Mouse (Mus musculus): Measurements from ENCODE around the gene Tshb.

The Tshb gene

DNA sequence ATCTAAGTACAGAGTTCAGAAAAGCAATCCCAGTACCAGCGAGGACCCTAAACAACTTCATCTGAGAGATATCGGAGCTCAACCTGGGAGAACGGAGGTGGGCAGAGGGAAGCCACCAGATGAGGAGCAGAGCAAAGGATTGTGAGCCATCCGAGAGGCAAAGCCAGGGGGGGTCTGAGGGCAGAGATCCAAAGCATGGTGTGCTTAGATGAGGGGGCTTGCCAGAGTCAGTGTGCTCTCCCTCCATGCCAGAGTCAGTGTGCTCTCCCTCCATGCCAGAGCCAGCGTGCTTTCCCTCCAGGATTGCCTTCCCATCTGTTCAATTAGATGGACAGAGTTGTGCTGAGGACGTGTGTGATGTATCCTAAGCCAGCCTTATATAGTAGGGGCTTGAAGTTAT, 45.4 kb downstream of the Tshb start:
- DNase-seq (ENCODE audit: low spot score) = no peak

DNA sequence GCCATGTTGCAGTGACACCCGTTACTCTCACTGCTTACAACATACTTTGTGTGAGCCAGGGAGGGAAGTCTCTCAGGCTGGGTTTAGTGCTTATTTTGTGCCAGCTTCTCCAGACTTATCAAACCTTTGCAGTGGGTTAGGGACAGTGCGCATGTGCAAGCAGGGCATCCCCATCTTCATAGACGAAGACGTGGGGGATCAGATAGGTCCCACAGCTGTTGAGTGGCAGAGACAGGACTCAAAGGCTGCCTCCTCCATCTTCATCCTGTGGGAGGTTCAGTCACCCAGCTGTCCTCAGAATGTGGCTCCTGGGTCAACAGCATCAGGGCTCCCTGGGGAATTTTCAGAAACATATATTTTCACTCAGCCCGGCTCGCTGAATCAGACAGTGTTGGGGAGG, 46.1 kb downstream of the Tshb start:
- no peak for DNase-seq (ENCODE audit: low spot score)

DNA sequence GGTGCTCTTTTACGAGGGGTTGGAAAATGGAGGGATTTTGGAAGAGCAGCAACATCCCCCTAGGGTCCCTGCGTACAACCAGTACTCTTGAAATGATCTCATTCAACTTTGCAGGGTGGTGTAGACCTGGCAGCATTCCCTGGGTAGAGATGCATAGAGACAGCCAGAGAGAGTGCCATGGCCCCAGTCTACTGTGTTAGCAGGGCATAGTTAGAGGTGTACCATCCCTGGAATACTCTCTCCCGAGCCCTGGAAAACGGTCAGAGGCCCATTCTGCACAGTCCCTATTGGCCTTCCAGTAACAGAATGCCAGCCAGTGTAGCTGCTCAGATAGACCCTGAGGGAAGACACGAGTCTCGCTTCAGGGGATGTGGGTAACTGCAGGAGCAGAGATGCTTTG, 46.9 kb downstream of the Tshb start:
- DNase-seq (ENCODE audit: low spot score) = no peak

DNA sequence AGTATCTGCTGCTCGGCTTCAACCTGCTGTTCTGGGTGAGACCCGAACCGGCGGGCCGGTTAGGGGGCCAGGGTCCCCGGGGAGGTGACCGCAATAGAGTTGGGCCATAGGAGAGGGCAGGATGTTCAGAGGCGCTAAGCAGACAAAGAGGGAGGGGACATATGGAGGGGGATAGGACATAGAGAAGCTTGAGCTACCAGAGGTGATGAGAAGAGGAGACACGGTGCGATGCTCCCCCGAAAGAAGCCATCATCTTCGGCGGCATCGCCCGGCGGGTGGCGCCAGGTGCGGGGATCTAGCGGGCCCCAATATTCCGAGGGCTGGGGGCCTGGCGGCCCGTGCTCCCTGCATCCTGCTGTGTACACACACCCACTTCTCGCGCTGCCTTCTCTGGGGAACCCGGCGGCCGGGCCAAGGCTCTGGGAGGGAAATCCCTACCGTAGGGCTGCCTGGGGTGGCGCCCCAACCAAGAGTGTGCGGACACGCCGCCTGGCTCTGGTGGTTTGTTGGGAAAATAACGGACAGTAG, 47.4 kb downstream of the Tshb start:
- DNase-seq (ENCODE audit: low spot score) = no peak

DNA sequence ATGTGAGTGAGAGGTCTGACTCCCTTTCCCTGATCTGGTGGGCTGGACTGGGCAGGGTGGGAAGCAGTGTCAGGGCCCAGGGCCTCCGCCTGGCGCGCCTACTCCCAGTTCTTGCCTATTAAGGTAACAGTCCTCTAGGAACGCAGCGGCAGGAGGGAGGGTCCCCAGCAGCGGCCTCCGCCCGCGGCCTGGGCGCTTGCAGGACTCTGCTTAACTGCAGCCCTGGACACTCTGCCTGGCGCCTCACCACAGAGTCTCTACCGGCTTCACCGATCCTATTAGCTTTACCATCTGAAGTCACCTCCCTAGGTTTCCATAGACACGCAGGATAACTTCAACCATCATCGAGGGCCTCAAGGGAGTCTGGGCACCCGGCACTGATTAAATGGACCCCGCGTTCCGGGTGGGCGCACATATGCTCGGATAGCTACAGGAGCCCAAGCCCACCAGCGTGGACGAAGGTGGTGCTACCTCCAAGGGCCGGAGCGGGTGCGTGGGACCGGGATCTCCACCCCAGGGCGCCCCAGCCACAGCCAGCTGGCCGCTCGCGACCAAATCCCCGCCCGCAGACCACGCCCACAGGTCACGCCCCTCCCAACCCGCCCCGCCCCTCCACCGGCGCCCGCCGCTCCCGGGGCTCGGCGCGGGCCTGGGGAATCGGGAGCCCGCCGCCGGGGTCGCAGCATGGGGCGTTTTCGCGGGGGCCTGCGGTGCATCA, 48.0 kb downstream of the Tshb start, which contains the start of gene Tspan2:
Gene Tspan2 (plus strand): TSS at position 217 of the 718 bp plus-strand sequence.
- no peak for DNase-seq (ENCODE audit: low spot score)

DNA sequence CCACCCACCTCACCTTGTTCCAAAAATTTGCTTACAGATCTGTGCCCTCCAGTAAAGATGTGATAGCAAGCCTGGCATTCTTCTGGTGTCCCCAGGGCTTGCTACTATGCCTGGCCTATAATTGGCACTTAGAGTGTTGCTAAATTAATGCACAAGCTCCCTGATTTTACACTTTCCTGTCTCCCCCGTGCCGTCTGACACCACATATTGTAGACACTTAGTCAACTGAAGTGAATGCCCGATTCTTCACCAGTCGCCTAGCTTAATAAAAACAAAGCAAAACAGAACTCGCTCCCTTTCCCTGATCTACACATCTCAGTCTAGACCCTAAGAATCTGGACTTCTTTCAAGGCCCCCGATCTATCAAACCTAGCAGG, 48.6 kb downstream of the Tshb start:
- DNase-seq (ENCODE audit: low spot score) = no peak

DNA sequence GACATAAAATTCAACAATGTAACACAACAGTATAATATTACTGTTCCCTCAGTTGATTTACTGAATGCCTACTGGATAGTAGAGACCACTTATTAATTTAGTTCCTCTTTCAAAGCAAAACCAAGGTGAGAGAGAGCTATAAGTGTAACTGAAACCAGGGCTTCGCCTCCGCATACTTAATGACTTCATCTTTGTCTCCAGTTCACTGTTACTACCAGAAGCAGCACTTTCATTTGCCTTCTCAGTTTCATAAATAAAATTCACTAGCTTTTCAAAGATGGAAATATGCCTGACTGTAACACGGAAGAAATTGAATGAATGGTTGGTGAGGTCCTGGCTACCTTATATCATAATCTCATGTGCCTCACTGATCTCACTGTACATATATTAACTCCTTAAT, 49.5 kb downstream of the Tshb start:
- DNase-seq (ENCODE audit: low spot score) = no peak

DNA sequence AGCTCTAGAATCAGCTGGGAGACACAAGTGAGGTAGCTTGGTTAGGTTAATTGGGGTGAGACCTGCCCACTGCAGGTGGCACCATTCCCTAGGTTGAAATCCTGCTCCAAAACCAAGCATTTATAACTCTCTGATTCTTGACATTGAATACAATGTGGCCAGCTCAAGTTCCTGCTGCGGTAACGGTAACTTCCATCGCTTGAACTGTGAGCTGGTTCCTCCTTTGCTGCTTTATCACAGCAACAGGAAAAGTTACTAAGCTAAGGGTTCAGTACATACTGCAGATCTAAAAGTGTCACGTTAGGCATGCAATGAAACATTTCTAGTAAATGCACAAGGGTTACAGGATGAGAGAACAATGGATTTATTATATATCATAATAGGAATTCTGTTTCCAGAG, 49.9 kb downstream of the Tshb start:
- DNase-seq (ENCODE audit: low spot score) = no peak

DNA sequence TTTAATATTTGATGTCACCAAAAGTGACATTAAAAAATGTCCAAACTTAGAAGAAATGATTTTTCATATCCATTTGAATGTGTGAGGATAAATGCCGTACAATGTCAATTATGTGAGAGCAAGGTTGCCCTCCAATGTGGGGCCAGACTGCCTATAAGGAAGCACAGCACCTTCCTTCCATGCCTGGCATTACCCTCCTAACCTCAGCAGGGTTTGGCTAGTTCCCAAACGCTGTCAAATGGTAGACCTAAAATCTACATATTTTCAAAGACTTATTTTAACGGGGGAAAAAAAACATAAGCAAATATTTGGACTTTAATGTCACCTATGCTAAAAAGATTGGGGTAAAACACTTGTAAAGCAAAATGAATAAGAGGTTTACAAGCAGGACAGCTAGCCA, 51.4 kb downstream of the Tshb start:
- DNase-seq (ENCODE audit: low spot score) = no peak

DNA sequence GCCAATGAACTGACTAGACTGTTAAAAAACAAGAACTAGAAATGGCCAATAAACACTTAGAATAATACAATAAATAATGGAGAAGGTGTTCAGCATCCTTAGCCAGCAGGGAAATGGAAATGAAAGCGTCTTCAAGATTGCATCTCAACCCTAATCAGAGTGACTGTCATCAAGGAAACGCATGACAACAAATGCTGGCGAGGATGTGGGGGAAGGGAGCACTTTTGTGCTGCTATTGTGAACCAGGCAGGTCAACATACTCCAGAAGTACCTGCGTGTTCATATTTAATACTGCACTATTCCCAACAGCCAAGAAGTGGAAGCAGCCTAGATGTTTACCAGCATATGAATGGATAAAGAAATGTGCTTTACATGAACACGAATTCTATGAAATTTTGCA, 53.1 kb downstream of the Tshb start:
- no peak for DNase-seq (ENCODE audit: low spot score)

Data from adipocyte (in vitro differentiated cells).